ENCODE assay signal across 9 mouse cellular contexts in genomic region chr4:122887336-122887735, GRCm38 (mm10). TPM values are rescaled to one million over a fixed set of nuclear protein-coding genes. Genes with fewer than 3 reads are reported as not detected.
A peak's percentile ranks its signal among the peaks of the same experiment; 100 is the strongest.
DNase-seq lines count a peak whose midpoint lies in the region; ATAC-seq lines count a peak whose summit lies in the region.
"Had no signal": no experiment of that assay in that cellular context is flagged by ENCODE, and none has a peak within 500 bp of the region (broad histone marks: within the 10 kb centered on the region; RNA-seq: fewer than 3 reads in every experiment).

No protein-coding gene starts in this region.

- no peak for ATAC-seq in heart, embryonic 14.5 days (ENCODE audit: insufficient number of reproducible peaks, insufficient read depth, low FRiP score, low read depth)
- ATAC-seq in hindbrain, embryonic 14.5 days (ENCODE audit: low FRiP score) = no peak
- ATAC-seq in midbrain, embryonic 13.5 days = no peak

- no peak overlapping the region for H3K9ac ChIP-seq in heart, embryonic 14.5 days (ENCODE audit: low read length)
- peak overlapping the region; percentile 79; the same call in 1 of the 2 replicates for H3K9ac ChIP-seq in hindbrain, embryonic 14.5 days
- peak overlapping the region; percentile 87; the same call in 1 of the 2 replicates for H3K9ac ChIP-seq in midbrain, embryonic 13.5 days (replicated peaks)

- peaks cover 11 to 39% of the 10 kb centered on the region in 2 experiments for H3K4me1 ChIP-seq in heart, embryonic 14.5 days (ENCODE audit: control insufficient read depth in 2 of 2, insufficient read depth in 2 of 2, low read length in 2 of 2)
- H3K4me1 ChIP-seq in brown adipose tissue, adult 24 weeks (ENCODE audit: control insufficient read depth, insufficient read depth, insufficient read length, low read length) = peaks cover 12% of the 10 kb centered on the region; the same call in 1 of the 2 replicates
- peaks cover 20% of the 10 kb centered on the region for H3K4me1 ChIP-seq in hindbrain, embryonic 14.5 days (replicated peaks; ENCODE audit: control insufficient read depth, insufficient read depth, low read length)
- H3K4me1 ChIP-seq in midbrain, embryonic 13.5 days (replicated peaks) = peaks cover 40% of the 10 kb centered on the region

- no peak for DNase-seq in heart, postnatal 36 days
- no peak for DNase-seq in hindbrain, embryonic 14.5 days (ENCODE audit: low spot score)
- no peak for DNase-seq in embryo, embryonic 11 days
- DNase-seq in yolk sac, embryonic 10.5 days (ENCODE audit: low spot score) = no peak
- no peak for DNase-seq in adrenal gland, adult 2 months
- DNase-seq: cerebellum, adult 11 months had no signal

- peak overlapping the region; percentile 99 to 100 for H3K27ac ChIP-seq in heart, embryonic 14.5 days (replicated peaks in 1 of 2; ENCODE audit: control insufficient read depth in 1 of 2, insufficient read depth in 1 of 2, low read depth in 2 of 2, low read length in 2 of 2)
- H3K27ac ChIP-seq in brown adipose tissue, adult 24 weeks (replicated peaks; ENCODE audit: low read depth, low read length) = peak overlapping the region; percentile 100
- peak overlapping the region; percentile 99 for H3K27ac ChIP-seq in hindbrain, embryonic 14.5 days
- peak overlapping the region; percentile 99 for H3K27ac ChIP-seq in midbrain, embryonic 13.5 days

- H3K27me3 ChIP-seq in heart, embryonic 14.5 days (ENCODE audit: control insufficient read depth, insufficient read depth, low read length) = no peaks in the 10 kb centered on the region
- H3K27me3 ChIP-seq in hindbrain, embryonic 14.5 days (ENCODE audit: control insufficient read depth, insufficient read depth, low read length) = no peaks in the 10 kb centered on the region
- no peaks in the 10 kb centered on the region for H3K27me3 ChIP-seq in midbrain, embryonic 13.5 days

- intact Hi-C loops in heart, postnatal 36 days (cut with DNase I) = no loop called here

- 83% methylated on average over 2 of the region's 2 CpGs for WGBS in heart, embryonic 14.5 days
- 83% methylated on average over 2 of the region's 2 CpGs for WGBS in hindbrain, embryonic 14.5 days
- WGBS in midbrain, embryonic 13.5 days = 77% methylated on average over 2 of the region's 2 CpGs

- H3K4me3 ChIP-seq in heart, embryonic 14.5 days (ENCODE audit: control insufficient read depth in 1 of 2, insufficient read depth in 1 of 2, low read depth in 1 of 2, low read length in 2 of 2) = no peak overlapping the region
- H3K4me3 ChIP-seq in brown adipose tissue, adult 24 weeks (ENCODE audit: insufficient read depth, low read depth, low read length) = 0 out of 2 replicates have a peak overlapping the region, but pooled peaks have one; percentile 78
- peak overlapping the region; percentile 92; the same call in 1 of the 2 replicates for H3K4me3 ChIP-seq in hindbrain, embryonic 14.5 days (replicated peaks; ENCODE audit: low read length)
- H3K4me3 ChIP-seq in midbrain, embryonic 13.5 days (replicated peaks) = peak overlapping the region; percentile 72

- no peaks in the 10 kb centered on the region for H3K9me3 ChIP-seq in heart, embryonic 14.5 days (ENCODE audit: control insufficient read depth, low read length)
- H3K9me3 ChIP-seq in hindbrain, embryonic 14.5 days (ENCODE audit: control insufficient read depth, low read length) = no peaks in the 10 kb centered on the region
- no peaks in the 10 kb centered on the region for H3K9me3 ChIP-seq in midbrain, embryonic 13.5 days

- H3K4me2 ChIP-seq in heart, embryonic 14.5 days (ENCODE audit: low read length) = peak overlapping the region; percentile 92
- H3K4me2 ChIP-seq in hindbrain, embryonic 14.5 days (replicated peaks) = peak overlapping the region; percentile 81
- peak overlapping the region; percentile 69 for H3K4me2 ChIP-seq in midbrain, embryonic 13.5 days (replicated peaks)

- no peaks in the 10 kb centered on the region; the same call in 1 of the 2 replicates for H3K36me3 ChIP-seq in heart, embryonic 14.5 days (ENCODE audit: control insufficient read depth, insufficient read depth, low read length)
- H3K36me3 ChIP-seq in hindbrain, embryonic 14.5 days (replicated peaks; ENCODE audit: control insufficient read depth, insufficient read depth) = no peaks in the 10 kb centered on the region
- H3K36me3 ChIP-seq in midbrain, embryonic 13.5 days = no peaks in the 10 kb centered on the region

RNA-seq across cellular contexts. Expression of gene Cap1, which starts 1.5 kb away (rescaled TPM):
- 47.2 and 48.6 TPM in 2 replicates for polyA plus RNA-seq in heart, embryonic 14.5 days (2014; fragmentation: Nextera tagmentation; extraction: Ambion mirVana)
- total RNA-seq in heart, postnatal 36 days (2021) = 10 to 100 TPM; 50.6 to 56.1 TPM
- 53.9 and 54.1 TPM in 2 replicates for polyA plus RNA-seq in brown adipose tissue, adult 24 weeks (2012; ENCODE audit: insufficient read depth, insufficient read length, missing spikeins)
- 71.9 and 76.7 TPM in 2 replicates for polyA plus RNA-seq in hindbrain, embryonic 14.5 days (2014; fragmentation: Nextera tagmentation; extraction: Ambion mirVana)
- 73.8 and 77.2 TPM in 2 replicates for polyA plus RNA-seq in midbrain, embryonic 13.5 days (2015; fragmentation: Nextera tagmentation; extraction: Ambion mirVana)
- 100 to 1,000 TPM; 140 to 168 TPM for total RNA-seq in adrenal gland, adult 2 months (2021)
- polyA plus RNA-seq in adrenal gland, adult 2 months (2012; rRNA removed) = 28.0 and 30.0 TPM in 2 replicates

RNA-seq across cellular contexts. Expression of gene Ppt1, which starts 51.3 kb away (rescaled TPM):
- polyA plus RNA-seq in heart, embryonic 14.5 days (2014; fragmentation: Nextera tagmentation; extraction: Ambion mirVana) = 69.3 and 74.3 TPM in 2 replicates
- 10 to 100 TPM; 41.5 to 44.5 TPM for total RNA-seq in heart, postnatal 36 days (2021)
- 35.0 and 37.7 TPM in 2 replicates for polyA plus RNA-seq in brown adipose tissue, adult 24 weeks (2012; ENCODE audit: insufficient read depth, insufficient read length, missing spikeins)
- 83.7 and 84.4 TPM in 2 replicates for polyA plus RNA-seq in hindbrain, embryonic 14.5 days (2014; fragmentation: Nextera tagmentation; extraction: Ambion mirVana)
- 80.4 and 81.8 TPM in 2 replicates for polyA plus RNA-seq in midbrain, embryonic 13.5 days (2015; fragmentation: Nextera tagmentation; extraction: Ambion mirVana)
- 10 to 100 TPM; 69.3 to 86.3 TPM for total RNA-seq in adrenal gland, adult 2 months (2021)
- 14.2 and 17.9 TPM in 2 replicates for polyA plus RNA-seq in adrenal gland, adult 2 months (2012; rRNA removed)

Comparison
In these comparisons a context has a peak if more than half of its experiments do, and no peak if none do; other contexts are left out.
1. H3K4me3 ChIP-seq: peak in brown adipose tissue, adult 24 weeks (single experiment), hindbrain, embryonic 14.5 days (single experiment) and midbrain, embryonic 13.5 days (single experiment); none in heart, embryonic 14.5 days (0 of 2).
2. Peak in every context shown above with its lines, with median percentiles within 50 percentile points of each other: H3K27ac ChIP-seq and H3K4me2 ChIP-seq.